Mouse (Mus musculus) layer of hippocampus, adult 18-20 months (tissue): ENCODE data around the gene Brat1. TPM values are rescaled to one million over a fixed set of nuclear protein-coding genes. Genes with fewer than 3 reads are reported as not detected.

Source experiments
- DNase-seq, 2 experiments: peaks; one replicate each; pipeline ENCODE4 v3.0.0; 2022; ENCODE audit warnings: low spot score in 2 of 2
- total RNA-seq, 2 experiments: library from RNA; stranded (reverse); gene quantifications; 2 replicates each; pipeline ENCODE4 v1.2.3; 2021

The Brat1 gene
- total RNA-seq, 2 experiments from 2014 or later: 17.7 to 18.5 TPM

DNA sequence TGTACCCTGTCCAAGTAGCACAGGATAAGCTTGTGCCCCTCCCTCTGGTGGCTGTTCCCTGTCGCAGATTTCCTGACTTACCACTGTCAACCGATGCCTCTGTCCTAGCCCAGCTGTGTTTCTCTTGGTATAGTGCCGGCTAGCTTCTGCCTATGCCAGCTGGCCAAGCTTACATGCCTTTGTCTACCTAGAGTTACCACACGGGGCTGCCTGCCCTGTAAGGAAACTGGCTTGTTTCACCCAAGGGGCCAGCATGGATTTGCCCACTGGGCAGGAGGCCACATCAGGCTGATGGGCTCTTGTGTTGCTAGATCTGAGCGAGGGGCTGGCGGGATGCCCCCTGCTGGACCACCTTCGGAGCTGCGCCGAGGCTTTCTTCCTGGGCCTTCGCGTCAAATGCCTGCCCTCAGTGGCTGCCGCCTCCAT is 38.9 kb downstream of the Brat1 start:
- no peak for DNase-seq

DNA sequence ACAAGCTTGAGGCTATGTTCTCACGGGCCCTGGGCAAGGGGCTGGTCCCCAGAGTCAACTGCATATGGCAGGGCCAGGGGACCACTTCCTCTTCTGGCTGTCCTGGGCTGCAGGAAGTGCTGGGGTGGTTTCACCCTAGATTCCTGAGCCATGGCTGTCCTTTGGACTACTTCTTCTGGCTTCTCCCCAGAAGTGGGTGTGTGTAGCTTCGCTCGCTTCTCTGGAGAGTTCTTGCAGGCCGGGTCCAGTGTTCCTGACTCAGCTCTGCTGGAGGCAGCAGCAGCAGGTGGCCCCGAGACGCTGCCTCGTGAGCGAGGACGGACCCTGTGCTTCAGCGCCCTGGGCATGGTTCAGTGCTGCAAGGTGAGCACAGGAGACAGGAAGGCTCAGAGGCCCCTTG is 43.6 kb downstream of the Brat1 start:
- DNase-seq: no peak

DNA sequence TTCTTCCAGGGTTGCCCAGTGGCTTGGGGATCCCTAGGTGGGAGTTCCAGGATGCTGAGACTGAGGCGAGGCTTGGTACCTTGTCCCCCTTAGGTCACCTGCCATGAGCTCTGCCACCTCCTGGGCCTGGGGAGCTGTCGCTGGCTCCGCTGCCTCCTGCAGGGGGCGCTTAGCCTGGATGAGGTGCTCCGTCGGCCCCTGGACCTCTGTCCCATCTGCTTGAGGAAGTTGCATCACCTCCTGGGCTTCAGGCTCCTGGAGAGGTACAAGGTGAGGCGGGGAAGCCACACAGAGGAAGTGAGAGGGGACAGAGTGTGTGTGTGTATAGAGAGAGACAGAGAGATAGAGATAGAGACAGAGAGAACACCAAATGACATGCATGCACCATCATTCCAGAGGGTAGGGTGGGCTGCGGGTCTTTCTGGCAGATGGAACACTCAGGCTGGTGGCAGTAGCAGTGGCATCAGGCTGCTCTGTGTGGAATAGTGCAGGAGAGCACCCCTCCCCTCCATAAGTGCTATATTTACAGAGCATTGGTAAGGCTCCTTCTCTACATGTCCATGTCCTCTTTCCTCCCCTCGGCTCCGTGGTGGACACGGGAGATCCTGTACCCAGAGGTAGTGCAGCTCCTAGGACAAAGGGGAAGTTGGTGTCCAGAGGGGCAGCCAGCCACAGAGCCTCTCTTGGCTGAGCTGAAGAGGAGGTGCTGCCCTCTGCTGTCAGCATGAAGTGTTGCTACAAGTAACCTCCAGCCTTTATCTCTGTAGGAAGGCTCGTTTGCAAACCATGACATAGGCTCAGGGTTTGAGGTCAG is 44.5 kb downstream of the Brat1 start:
- peak; percentile 53 to 78 for DNase-seq

DNA sequence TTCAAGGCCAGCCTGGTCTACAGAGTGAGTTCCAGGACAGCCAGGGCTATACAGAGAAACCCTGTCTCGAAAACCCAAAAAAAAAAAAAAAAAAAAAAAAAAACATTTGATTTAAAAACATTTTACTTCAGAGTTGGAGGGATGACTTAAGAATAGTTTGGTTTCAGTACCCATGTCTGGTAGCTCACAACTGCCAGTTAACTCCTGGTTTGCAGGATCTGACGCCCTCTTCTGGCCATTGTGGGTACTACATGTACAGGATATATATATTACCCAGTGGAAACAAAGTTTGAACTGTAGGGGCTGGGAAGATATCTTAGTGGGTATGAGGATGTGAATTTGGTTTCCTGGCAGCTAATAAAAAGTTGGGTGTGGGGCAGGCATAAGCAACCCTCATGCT is 46.1 kb downstream of the Brat1 start:
- DNase-seq: peak in 1 of 2 experiments; percentile 59

DNA sequence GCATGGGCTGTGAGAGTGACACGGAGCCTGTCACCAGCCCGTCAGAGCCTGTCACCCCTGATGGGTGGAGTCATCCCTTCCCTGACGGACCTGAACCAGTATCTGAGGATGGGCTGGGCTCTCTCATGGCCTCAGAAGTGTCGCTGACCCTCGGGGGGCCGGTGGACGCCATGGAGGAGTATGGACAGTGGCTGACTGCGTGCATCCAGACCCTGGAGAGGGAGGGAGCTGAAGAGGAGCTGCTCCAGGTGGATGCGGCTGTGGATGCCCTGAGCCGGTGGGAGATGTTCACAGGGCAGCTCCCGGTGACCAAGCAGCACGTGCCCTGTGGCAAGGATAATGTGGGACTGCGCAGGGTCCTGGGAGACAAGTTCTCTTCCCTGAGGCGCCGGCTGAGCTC is 47.2 kb downstream of the Brat1 start:
- DNase-seq: no peak

DNA sequence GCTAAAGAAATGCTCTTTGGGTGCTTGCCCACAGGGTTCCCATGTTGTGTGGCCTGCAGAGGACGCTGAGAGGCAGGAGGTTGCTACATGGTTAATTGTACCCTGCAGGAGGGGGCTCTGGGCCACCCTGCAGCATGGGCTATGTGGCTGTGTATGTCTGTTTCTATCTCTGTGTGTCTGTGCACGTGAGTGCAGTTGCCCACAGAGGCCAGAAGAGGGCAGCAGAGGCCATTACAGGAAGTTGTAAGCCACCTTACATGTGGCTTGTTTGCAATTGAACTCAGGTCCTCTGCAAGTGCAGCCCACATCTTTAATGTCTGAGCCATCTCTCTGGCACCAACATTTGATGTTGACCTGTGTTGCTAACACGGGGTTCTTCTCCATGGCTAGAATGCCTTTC is 47.8 kb downstream of the Brat1 start:
- DNase-seq: no peak

DNA sequence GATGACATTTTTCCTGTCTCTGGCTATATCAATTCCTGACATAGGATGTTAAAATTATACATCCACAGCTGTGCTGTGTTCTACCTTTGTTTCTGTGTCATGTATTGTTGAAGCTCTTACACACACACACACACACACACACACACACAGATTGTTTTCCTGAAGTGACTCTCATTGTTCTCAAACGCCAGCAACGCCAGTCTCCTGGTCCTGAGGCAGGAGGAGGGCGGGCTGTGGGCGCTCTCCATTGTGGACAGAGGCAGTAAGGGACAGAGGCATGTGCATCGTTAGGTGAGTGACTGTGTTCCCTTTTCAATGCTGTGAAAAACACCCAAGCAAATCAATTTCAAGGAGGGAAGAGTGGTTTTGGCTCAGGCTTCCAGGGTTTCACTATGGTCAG is 48.4 kb downstream of the Brat1 start:
- no peak for DNase-seq

DNA sequence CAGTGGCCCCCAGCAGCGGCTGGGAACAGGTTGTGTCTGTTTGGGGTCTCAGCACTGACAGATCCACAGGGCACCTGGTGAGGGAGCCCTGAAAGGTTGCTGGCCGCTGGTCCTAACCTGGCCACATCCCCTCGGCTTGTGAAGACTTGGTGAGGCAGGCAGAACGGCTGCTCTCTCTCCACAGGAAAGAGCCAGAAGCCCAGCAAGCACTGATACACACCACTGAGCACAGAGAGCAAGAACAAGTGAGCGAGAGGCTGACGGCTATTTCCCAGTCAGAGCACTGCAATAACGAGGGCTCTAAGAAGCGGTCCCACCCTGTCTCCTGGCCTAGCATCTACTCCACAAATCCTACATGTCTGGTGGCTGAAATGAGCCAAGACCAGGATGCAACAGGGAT is 54.1 kb downstream of the Brat1 start:
- DNase-seq: no peak

DNA sequence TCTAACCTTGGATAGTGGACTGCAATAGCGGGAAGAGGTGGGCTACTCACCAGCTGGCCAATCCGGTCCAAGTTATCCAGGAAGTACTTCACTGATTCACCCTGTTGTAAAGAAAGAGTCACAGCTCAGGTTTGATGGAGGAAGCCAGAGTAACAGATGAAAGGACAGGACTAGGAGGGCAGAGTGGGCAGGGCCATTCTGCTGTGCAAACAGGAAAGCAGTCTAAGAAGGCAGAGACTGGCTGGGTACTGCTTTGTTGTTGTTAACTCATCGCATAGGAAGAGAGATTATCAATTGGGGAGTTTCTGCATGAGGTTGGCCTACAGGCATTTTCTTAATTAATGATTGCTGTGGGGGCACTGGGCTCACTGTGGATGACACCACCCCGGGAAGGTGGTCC is 57.7 kb downstream of the Brat1 start:
- DNase-seq: no peak

DNA sequence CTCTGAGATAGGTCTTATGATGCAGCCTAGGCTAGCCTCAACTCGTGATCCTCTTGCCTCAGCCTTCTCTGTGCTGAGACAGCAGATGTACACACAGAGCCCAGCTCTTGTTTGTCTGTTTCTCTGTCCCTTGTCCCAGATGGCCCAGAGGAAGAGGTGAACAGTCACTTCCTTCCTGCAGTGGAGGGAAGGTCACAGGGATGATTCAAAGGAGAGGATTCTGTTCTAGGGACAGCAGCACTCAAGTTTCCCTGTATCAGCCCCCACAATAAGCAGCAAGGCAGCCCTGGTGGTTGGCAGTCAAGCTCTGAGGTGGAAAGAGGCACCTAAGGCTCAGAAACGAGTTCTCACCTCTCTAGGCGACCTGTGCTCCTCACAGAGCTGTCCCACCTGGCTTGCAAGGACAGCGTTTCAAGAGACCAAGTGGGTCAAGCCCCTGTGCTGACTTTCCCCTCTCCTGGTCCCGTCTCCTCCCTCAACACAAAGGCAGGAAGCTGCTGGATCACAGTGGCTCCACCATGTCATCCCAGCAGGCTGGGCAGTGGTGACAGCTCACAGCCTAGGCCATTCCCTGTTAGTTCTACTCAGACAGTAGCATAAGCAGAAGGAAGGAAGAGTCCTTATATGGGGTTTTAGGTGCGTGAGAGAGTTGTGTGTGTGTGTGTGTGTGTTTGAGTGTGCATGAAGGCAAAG is 60.3 kb downstream of the Brat1 start:
- no peak for DNase-seq

DNA sequence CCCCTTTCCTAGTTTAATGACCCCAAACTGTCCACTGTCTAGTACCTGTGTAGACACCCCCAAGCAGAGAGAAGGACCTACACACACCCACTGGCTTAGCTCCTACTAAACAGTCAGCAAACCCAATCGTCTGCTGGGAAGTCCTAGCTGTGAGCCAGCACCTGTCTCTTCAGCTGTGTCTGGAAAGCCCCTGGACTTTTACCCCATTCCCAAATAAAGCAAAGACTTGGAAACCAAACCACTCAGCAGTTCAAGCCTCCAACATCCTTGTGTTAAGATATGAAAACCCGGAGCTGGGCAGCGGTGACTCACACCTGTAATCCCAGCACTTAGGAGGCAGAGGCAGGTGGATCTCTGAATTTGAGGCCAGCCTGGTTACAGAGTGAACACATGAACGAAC is 61.8 kb downstream of the Brat1 start:
- no peak for DNase-seq

DNA sequence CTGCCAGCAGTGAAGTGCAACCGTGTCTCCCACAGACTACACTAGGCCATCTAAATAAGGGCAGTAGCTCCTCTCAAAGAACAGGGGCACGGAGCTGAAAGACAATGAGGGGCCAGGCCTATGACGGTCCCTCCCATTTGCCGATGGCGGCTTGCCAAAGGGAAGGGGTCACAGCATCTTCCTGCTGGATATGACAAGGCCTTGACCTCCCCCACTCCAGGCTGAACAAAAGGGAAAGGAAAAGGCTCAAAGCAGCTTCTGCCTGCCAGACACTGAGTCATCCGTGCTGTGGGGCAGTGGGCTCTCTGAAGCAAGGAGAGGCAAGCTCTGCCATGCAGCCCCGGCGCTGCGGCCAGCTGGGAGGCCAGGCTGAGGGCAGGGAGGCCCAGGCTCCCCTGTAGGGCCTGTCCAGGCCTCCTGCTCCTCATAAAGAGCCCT is 62.9 kb downstream of the Brat1 start:
- DNase-seq: peak; percentile 56 to 75

DNA sequence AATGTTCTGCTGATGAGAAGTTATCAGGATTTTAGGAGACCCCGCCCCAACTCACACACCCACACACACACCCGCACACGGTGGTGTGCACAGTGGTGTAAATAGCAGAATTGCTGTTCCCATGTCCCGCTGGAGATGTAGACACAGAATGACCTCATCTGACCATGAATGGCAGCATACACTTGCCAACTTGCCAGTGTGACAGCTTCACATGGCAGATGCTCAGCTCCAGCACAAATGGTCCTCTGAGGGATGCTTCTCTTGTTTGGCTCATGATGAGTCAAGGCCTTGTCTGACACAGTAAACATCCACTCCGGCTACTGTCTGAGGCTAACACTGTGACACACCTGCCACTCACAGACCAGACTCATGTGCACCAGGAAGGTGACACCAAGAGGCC is 63.5 kb downstream of the Brat1 start:
- peak; percentile 79 to 92 for DNase-seq

Other genes starting within 250 kb of the Brat1 start
- 10 to 100 TPM; 18.4 to 18.8 TPM for gene Chst12, start 199.5 kb upstream of the Brat1 start, total RNA-seq
- not detected for gene Grifin, start 139.9 kb upstream of the Brat1 start, total RNA-seq
- gene Lfng, start 97.7 kb upstream of the Brat1 start, total RNA-seq: 10 to 100 TPM; 19.3 to 21.2 TPM
- gene Ttyh3, start 56.0 kb upstream of the Brat1 start, total RNA-seq: 100 to 1,000 TPM; 182 to 186 TPM
- gene Iqce, start 2.6 kb upstream of the Brat1 start, total RNA-seq: 10 to 100 TPM; 47.4 to 55.1 TPM
- gene Amz1, start 19.1 kb downstream of the Brat1 start, total RNA-seq: 10 to 100 TPM; 12.1 to 15.0 TPM
- gene Gna12, start 125.4 kb downstream of the Brat1 start, total RNA-seq: 10 to 100 TPM; 86.2 to 95.6 TPM